Mouse (Mus musculus): Measurements from ENCODE around the gene Ucp3. TPM values are rescaled to one million over a fixed set of nuclear protein-coding genes. Genes with fewer than 3 reads are reported as not detected.

The Ucp3 gene
- polyA plus RNA-seq, 1 experiment from 2014 or later = not detected

DNA sequence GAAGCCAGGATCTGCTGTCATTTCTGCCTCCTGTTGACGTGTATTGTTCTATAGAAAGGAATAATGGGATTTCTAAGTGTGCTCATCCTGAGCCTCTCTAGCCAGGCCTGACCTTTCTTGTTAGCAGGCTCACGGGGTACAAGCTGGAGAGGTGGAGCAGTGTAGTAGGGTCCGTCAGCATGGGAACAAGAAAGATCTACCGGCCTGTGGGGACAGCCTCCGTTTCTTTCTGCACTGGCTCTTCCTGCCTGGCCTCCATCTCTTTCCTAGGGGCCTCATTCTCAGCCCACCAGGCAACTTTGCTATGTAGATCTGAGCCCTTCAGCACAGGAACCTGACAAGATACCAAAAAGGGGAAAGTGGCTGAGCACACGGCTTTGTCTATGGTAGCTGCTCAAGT lies 4.0 kb upstream of the Ucp3 start:
- 92% methylated on average over 6 of the region's 6 CpGs for WGBS
- Histone ChIP-seq H3K9ac (replicated peaks; ENCODE audit: low read depth, low read length) (no peak overlapping the region), H3K27me3 (replicated peaks; ENCODE audit: control insufficient read depth, insufficient read depth, low read length) (no peaks in the 10 kb centered on the region), H3K4me3 (replicated peaks; ENCODE audit: low read length) (no peak overlapping the region), H3K4me1 (replicated peaks; ENCODE audit: control insufficient read depth, insufficient read depth, low read length) (no peaks in the 10 kb centered on the region), H3K27ac (ENCODE audit: low read length) (no peak overlapping the region), H3K36me3 (ENCODE audit: control insufficient read depth, insufficient read depth) (peaks cover 9% of the 10 kb centered on the region; the same call in 1 of the 2 replicates), H3K9me3 (ENCODE audit: control insufficient read depth, low read length) (no peaks in the 10 kb centered on the region), H3K4me2 (ENCODE audit: low read length) (no peak overlapping the region)
- ATAC-seq = no peak

DNA sequence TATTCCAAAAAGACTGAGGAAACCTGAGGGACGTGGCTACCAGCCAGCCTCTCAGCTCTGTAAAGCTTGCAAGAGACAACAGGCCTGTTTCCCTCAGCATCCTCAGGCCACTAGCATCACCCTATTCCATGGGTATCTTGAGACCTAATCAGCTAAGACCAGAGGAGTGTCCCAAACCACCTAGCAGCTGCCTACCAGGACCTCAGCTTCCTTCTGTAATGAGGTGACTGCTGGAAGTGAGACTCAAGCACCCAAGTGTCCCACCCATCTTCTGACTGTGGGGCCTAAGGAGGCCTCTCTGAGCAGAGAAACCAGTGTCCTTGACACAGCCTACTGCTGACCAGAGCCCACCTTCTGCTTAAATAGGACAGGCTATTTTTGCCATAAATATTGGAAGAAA lies 3.3 kb upstream of the Ucp3 start:
- no peak for ATAC-seq
- 91% methylated on average over 1 of the region's 1 CpGs for WGBS
- H3K4me3 ChIP-seq (replicated peaks; ENCODE audit: low read length) = no peak overlapping the region
- H3K27ac ChIP-seq (ENCODE audit: low read length) = no peak overlapping the region
- H3K27me3 ChIP-seq (replicated peaks; ENCODE audit: control insufficient read depth, insufficient read depth, low read length) = no peaks in the 10 kb centered on the region
- H3K36me3 ChIP-seq (ENCODE audit: control insufficient read depth, insufficient read depth) = peaks cover 5% of the 10 kb centered on the region; the same call in 1 of the 2 replicates
- H3K9ac ChIP-seq (replicated peaks; ENCODE audit: low read depth, low read length) = no peak overlapping the region
- no peaks in the 10 kb centered on the region for H3K4me1 ChIP-seq (replicated peaks; ENCODE audit: control insufficient read depth, insufficient read depth, low read length)
- H3K4me2 ChIP-seq (ENCODE audit: low read length) = no peak overlapping the region
- H3K9me3 ChIP-seq (ENCODE audit: control insufficient read depth, low read length) = no peaks in the 10 kb centered on the region

DNA sequence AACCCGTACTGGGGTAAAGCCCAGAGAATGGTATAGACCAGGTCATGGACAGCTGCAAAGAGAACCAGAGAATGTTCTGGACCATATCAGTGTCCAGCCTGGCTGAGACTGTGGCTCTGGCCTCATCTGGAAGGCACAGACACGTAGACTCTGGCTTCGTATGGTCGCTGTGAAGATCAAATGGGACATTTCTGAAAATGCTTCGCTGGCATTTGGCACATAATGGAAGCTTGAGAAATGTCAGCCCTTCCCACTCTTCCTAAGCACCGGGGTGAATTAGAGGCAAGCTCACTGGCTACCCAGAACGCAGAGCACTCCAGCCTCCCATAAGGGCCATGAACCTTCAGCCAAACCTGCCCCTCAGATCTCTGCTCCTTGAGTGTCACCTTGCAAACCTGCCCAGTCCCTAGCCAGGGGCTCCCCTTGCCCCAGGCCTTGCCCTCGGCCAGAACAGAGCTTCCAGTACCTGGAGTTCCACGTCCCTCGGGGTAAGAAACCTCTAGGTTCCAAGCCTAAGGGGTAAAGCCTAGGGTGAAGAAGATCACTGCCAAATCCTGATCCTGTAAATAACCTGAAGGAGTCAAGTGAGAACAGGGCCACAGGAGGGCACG lies 1.9 kb upstream of the Ucp3 start:
- 93% methylated on average over 11 of the region's 11 CpGs for WGBS
- H3K36me3 ChIP-seq (ENCODE audit: control insufficient read depth, insufficient read depth) = peaks cover 5% of the 10 kb centered on the region; the same call in 1 of the 2 replicates
- no peak for ATAC-seq
- H3K27ac ChIP-seq (ENCODE audit: low read length) = no peak overlapping the region
- no peak overlapping the region for H3K4me2 ChIP-seq (ENCODE audit: low read length)
- H3K27me3 ChIP-seq (replicated peaks; ENCODE audit: control insufficient read depth, insufficient read depth, low read length) = no peaks in the 10 kb centered on the region
- H3K4me1 ChIP-seq (replicated peaks; ENCODE audit: control insufficient read depth, insufficient read depth, low read length) = no peaks in the 10 kb centered on the region
- H3K4me3 ChIP-seq (replicated peaks; ENCODE audit: low read length) = no peak overlapping the region
- no peaks in the 10 kb centered on the region for H3K9me3 ChIP-seq (ENCODE audit: control insufficient read depth, low read length)
- H3K9ac ChIP-seq (replicated peaks; ENCODE audit: low read depth, low read length) = no peak overlapping the region

DNA sequence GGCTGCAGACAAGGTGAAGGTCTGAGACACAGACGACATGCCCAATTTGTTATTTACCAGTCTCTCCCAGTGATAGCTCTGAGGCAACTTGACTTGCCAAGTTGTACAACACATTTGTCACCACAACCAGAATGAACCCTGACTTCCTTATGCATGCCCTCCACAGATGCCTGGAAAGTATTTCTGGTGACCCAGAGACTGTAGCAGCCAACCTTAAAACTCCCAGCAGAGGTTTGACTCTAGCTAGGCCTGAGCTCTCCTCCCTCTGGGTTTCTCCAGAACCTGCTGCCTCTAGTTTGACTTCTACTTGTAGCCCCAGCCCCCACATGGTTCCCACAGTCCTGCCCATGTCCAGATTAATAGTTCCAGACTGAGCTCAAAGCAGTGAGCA lies 1.4 kb upstream of the Ucp3 start:
- Histone ChIP-seq H3K9ac (replicated peaks; ENCODE audit: low read depth, low read length) (no peak overlapping the region), H3K27ac (ENCODE audit: low read length) (no peak overlapping the region), H3K9me3 (ENCODE audit: control insufficient read depth, low read length) (no peaks in the 10 kb centered on the region), H3K4me3 (replicated peaks; ENCODE audit: low read length) (no peak overlapping the region), H3K27me3 (replicated peaks; ENCODE audit: control insufficient read depth, insufficient read depth, low read length) (no peaks in the 10 kb centered on the region), H3K4me2 (ENCODE audit: low read length) (no peak overlapping the region), H3K4me1 (replicated peaks; ENCODE audit: control insufficient read depth, insufficient read depth, low read length) (no peaks in the 10 kb centered on the region), H3K36me3 (ENCODE audit: control insufficient read depth, insufficient read depth) (peaks cover 5% of the 10 kb centered on the region; the same call in 1 of the 2 replicates)
- WGBS = 92% methylated on average over 1 of the region's 1 CpGs
- ATAC-seq = no peak

DNA sequence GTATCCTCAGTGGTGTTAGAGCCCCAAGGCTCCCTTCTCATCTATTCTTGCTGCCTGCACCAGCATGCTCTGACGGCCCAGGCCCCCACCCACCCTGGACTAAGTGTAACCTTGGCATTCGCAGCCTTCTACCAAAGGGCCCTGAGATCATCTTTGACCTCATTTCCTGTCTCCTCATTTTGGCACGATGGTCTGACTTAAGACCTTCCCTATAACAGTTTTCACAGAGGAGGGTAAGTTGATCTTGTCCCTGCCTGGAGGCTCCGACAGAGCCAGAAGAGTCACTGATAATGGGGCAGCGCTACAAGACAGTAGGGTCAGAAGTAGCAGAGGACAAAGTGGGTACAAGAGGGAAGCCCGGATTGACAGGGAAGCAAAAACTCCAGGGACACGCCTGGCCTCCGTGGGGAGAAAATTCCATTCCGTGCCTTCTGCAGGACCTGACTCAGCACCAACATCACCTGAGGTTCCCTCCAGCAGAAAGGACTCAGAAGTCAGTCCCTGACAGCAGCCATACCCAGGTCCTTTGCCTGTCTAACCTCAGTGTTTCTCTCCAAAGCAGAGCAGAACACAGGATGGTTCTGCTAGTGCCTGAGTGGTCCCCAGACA lies 1.2 kb downstream of the Ucp3 start:
- no peaks in the 10 kb centered on the region for H3K27me3 ChIP-seq (replicated peaks; ENCODE audit: control insufficient read depth, insufficient read depth, low read length)
- H3K4me1 ChIP-seq (replicated peaks; ENCODE audit: control insufficient read depth, insufficient read depth, low read length) = no peaks in the 10 kb centered on the region
- no peak overlapping the region for H3K27ac ChIP-seq (ENCODE audit: low read length)
- ATAC-seq = no peak
- H3K4me2 ChIP-seq (ENCODE audit: low read length) = no peak overlapping the region
- H3K36me3 ChIP-seq (ENCODE audit: control insufficient read depth, insufficient read depth) = peaks cover 2% of the 10 kb centered on the region; the same call in 1 of the 2 replicates
- no peak overlapping the region for H3K9ac ChIP-seq (replicated peaks; ENCODE audit: low read depth, low read length)
- no peak overlapping the region for H3K4me3 ChIP-seq (replicated peaks; ENCODE audit: low read length)
- no peaks in the 10 kb centered on the region for H3K9me3 ChIP-seq (ENCODE audit: control insufficient read depth, low read length)
- WGBS = 89% methylated on average over 9 of the region's 9 CpGs

DNA sequence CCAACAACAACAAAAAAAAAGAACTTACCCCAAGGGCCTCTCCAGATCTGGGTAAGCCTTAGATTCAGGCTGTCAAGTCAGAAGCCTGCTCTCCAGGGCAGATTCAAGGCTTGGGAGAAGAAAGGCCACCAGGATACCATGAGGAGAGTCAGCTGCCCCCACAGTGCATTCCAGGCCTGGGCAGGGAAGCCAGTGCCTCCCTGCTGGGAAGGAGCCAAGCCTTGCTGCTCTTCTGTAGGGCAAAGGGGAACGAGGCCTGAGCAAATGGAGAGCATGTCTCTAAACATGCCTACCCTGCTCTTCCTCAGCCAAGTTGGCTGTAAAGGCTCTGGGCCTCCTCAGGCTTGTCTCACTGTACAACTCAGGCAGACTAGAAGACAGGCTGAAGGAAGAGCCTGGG lies 1.9 kb downstream of the Ucp3 start:
- no peaks in the 10 kb centered on the region for H3K4me1 ChIP-seq (replicated peaks; ENCODE audit: control insufficient read depth, insufficient read depth, low read length)
- H3K27me3 ChIP-seq (replicated peaks; ENCODE audit: control insufficient read depth, insufficient read depth, low read length) = no peaks in the 10 kb centered on the region
- H3K9me3 ChIP-seq (ENCODE audit: control insufficient read depth, low read length) = no peaks in the 10 kb centered on the region
- WGBS = 27% methylated on average over 1 of the region's 1 CpGs
- no peak overlapping the region for H3K4me3 ChIP-seq (replicated peaks; ENCODE audit: low read length)
- ATAC-seq = no peak
- no peak overlapping the region for H3K27ac ChIP-seq (ENCODE audit: low read length)
- no peak overlapping the region for H3K9ac ChIP-seq (replicated peaks; ENCODE audit: low read depth, low read length)
- H3K4me2 ChIP-seq (ENCODE audit: low read length) = no peak overlapping the region
- no peaks in the 10 kb centered on the region for H3K36me3 ChIP-seq (ENCODE audit: control insufficient read depth, insufficient read depth)

DNA sequence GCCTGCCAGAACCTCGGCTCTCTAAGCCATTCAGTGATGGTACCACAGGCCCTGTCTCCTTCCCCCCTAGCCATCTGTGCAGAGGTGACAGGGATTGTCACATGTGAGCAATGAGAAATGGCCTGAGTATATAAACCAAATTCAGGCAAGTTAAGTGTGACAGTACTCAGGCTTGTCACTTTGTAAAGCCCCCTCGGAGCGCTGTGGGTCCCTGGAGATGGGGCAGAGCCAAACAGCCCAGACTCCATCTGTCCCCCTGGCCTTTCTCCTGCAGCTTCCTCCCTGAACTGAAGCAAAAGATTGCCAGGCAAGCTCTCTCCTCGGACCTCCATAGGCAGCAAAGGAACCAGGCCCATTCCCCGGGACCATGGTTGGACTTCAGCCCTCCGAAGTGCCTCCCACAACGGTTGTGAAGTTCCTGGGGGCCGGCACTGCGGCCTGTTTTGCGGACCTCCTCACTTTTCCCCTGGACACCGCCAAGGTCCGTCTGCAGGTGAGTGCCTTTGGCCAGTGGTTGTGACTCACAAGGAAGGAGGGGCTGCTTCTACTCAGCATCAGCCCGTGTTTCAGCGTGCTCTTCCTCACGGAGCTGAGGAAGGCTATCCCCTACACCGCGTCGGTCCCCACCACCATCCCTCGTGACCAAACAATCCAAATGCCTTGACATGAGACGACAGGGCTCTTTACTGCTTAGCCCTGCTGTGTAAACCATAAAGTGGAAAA lies 6.5 kb downstream of the Ucp3 start:
- H3K4me3 ChIP-seq (replicated peaks; ENCODE audit: low read length) = no peak overlapping the region
- 80% methylated on average over 20 of the region's 20 CpGs for WGBS
- no peaks in the 10 kb centered on the region for H3K27me3 ChIP-seq (replicated peaks; ENCODE audit: control insufficient read depth, insufficient read depth, low read length)
- no peaks in the 10 kb centered on the region for H3K36me3 ChIP-seq (ENCODE audit: control insufficient read depth, insufficient read depth)
- no peaks in the 10 kb centered on the region for H3K9me3 ChIP-seq (ENCODE audit: control insufficient read depth, low read length)
- H3K4me2 ChIP-seq (ENCODE audit: low read length) = no peak overlapping the region
- H3K9ac ChIP-seq (replicated peaks; ENCODE audit: low read depth, low read length) = no peak overlapping the region
- H3K4me1 ChIP-seq (replicated peaks; ENCODE audit: control insufficient read depth, insufficient read depth, low read length) = no peaks in the 10 kb centered on the region
- H3K27ac ChIP-seq (ENCODE audit: low read length) = no peak overlapping the region
- no peak for ATAC-seq

DNA sequence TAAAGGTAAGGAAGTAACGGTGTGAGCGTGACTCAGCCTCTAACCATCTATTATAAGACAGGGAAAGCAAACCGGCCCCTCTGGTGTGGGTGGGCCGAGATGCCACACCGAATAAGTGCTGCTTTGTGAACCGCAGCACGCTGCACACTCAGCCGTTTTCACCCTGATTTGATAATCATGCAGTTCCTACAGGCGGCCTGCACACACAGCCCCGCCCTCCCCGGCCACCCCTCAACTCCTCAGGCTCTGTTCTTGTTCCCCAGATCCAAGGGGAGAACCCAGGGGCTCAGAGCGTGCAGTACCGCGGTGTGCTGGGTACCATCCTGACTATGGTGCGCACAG lies 7.0 kb downstream of the Ucp3 start:
- ATAC-seq = no peak
- Histone ChIP-seq H3K36me3 (ENCODE audit: control insufficient read depth, insufficient read depth) (no peaks in the 10 kb centered on the region), H3K4me2 (ENCODE audit: low read length) (no peak overlapping the region), H3K27me3 (replicated peaks; ENCODE audit: control insufficient read depth, insufficient read depth, low read length) (no peaks in the 10 kb centered on the region), H3K27ac (ENCODE audit: low read length) (no peak overlapping the region), H3K9ac (replicated peaks; ENCODE audit: low read depth, low read length) (no peak overlapping the region), H3K4me1 (replicated peaks; ENCODE audit: control insufficient read depth, insufficient read depth, low read length) (no peaks in the 10 kb centered on the region), H3K4me3 (replicated peaks; ENCODE audit: low read length) (no peak overlapping the region), H3K9me3 (ENCODE audit: control insufficient read depth, low read length) (no peaks in the 10 kb centered on the region)
- 77% methylated on average over 15 of the region's 15 CpGs for WGBS

DNA sequence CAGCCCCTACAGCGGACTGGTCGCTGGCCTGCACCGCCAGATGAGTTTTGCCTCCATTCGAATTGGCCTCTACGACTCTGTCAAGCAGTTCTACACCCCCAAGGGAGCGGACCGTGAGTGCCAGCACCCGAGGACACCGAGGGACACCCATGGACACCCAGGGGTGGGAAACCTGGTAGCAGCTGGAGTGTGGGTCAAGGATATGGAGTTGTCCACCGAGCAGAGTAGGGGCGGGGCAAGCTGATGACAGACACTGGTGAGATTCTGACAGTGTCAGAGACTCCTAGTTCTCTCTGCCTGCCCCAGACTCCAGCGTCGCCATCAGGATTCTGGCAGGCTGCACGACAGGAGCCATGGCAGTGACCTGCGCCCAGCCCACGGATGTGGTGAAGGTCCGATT lies 7.4 kb downstream of the Ucp3 start:
- ATAC-seq = no peak
- no peaks in the 10 kb centered on the region for H3K36me3 ChIP-seq (ENCODE audit: control insufficient read depth, insufficient read depth)
- no peak overlapping the region for H3K27ac ChIP-seq (ENCODE audit: low read length)
- WGBS = 89% methylated on average over 17 of the region's 17 CpGs
- no peaks in the 10 kb centered on the region for H3K4me1 ChIP-seq (replicated peaks; ENCODE audit: control insufficient read depth, insufficient read depth, low read length)
- H3K9ac ChIP-seq (replicated peaks; ENCODE audit: low read depth, low read length) = no peak overlapping the region
- H3K4me3 ChIP-seq (replicated peaks; ENCODE audit: low read length) = no peak overlapping the region
- H3K4me2 ChIP-seq (ENCODE audit: low read length) = no peak overlapping the region
- no peaks in the 10 kb centered on the region for H3K9me3 ChIP-seq (ENCODE audit: control insufficient read depth, low read length)
- no peaks in the 10 kb centered on the region for H3K27me3 ChIP-seq (replicated peaks; ENCODE audit: control insufficient read depth, insufficient read depth, low read length)
